Mouse (Mus musculus): ENCODE results near the gene Fam205c.
"Not testable (repeated sequence)": the region's sequence is repeated elsewhere in the genome, so short reads cannot be mapped to it uniquely, and the experiment has no call there.

The Fam205c gene

DNA sequence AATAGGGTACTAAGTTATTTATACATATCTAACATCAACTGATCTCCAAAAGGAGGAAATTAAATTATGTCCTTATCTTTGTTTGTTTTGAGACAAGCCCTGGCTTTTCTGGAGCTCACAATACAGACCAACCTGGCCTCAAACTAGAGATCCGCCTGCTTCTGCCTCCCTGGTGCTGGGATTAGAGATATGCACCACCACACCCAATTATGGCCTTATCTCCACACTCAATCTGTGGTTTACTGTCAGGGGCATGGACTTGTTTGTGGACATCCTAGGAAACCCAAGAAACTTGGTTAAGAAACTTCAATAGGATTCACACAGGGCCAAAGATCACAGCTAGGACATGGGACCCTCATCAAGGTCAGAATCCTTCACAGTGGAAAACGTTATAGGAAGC is 3.6 kb upstream of the Fam205c start:
- no peak for DNase-seq (ENCODE audit: low read depth, low spot score)

DNA sequence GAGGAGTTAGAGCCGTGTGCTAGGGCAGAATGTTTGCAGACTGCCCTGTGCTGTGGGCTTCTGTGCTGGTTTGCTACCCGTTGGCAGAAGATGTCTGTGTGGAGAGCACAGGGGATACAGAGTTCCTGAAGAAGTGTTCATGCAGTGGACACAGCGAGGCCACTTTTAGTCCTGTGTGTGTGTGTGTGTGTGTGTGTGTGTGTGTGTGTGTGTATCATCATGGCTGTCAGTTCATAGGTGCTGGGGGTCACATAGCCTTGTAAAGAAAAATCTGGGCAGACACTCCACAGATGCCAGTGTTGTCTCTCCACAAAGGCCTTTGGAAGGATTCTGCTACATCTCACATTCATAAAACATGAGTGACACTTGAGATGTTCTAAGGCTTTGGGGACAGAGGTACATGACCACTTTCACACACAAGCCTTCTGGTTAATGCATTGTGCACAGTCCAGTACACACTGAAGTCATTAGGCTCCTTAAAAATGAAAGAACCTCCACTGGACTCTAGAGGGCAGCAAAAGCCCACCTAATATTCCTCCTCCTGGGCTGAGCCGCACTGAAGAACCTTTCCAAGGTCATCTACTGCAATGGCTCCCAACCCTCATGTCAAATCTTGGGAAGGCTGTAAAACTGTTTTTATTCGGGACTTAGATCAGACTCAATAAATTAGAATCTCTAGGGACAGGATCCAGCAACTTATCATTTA is 2.7 kb upstream of the Fam205c start:
- peak; percentile 63 for DNase-seq (ENCODE audit: low read depth, low spot score)

DNA sequence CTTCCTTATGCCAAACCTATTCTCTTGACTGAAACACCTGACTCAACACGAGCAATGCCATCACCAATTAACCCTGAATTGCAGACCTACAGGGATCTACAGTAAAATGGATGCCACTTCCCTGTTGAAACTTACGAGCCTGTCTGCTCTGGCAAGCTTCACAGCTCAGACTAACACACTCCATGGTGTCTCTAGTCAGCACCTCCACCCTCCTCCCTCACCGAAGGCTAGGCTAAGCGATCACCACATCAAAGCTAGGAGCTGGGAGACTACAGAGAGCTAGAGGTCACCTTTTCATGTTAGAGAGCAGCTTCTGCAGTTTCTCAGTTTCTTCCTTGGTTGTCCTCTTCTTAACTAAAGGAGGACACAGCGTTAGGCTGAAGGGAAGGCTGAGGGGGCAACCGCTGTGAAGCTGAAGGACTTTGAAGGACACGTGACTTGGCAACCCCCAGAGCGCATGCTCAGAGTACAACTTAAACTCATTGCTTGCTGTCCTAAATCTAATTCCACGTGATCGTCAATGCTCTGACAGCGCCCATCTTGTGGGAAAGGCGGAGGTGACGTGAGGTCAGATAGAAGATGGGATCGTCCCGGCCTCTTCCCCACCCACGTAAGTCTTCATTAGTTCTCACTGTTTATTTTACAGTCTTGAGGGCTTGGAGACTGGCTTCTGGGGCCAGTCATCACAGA is 1.1 kb downstream of the Fam205c start:
- no peak for DNase-seq (ENCODE audit: low read depth, low spot score)

DNA sequence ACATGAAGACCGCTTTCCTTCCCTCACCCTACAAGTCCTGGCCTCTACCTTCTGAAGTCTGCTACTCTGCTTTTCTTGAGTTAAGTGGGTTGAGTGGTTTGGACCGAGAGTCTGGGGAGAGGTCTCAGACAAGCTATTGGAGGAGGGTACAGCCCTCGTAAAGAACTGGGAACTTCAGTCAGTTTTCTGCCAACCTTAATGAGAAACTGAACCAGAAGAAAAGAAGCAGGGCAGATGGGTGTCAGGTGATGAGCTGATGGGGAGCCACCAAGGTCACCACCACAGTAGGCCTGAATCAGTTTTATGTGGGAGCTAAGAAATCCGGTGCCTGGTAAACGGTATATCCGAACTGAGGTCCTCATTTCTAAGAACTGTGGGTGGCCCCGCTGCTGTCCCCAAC is 1.9 kb downstream of the Fam205c start:
- DNase-seq (ENCODE audit: low read depth, low spot score): no peak

GRCm38 (mm10) chr4:42870748-42871147 is 3.3 kb downstream of the Fam205c start:
- DNase-seq (ENCODE audit: low read depth, low spot score): no peak

- no peak for DNase-seq (ENCODE audit: low read depth, low spot score)
These were observed 5.8 kb downstream of the Fam205c start for GRCm38 (mm10) chr4:42868193-42868592.

DNA sequence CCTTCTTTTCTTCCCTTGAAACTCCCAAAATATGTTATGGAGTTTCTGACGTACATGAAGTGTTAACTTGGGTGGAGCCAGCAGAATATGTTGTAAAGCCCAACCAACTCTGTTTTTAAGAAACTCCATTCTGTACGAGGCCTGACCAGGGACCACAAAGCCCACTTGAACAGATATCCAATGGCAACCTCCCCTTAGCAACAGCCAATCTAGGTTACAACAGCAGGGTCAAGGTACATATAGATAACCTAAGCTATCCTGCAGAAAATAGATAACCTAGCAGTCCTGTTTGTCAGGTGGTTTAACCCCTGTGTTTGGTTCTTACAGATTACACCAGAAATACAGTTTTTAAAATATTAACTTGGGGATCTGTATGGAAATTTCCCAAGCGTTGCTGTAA is 6.6 kb downstream of the Fam205c start:
- no peak for DNase-seq (ENCODE audit: low read depth, low spot score)

DNA sequence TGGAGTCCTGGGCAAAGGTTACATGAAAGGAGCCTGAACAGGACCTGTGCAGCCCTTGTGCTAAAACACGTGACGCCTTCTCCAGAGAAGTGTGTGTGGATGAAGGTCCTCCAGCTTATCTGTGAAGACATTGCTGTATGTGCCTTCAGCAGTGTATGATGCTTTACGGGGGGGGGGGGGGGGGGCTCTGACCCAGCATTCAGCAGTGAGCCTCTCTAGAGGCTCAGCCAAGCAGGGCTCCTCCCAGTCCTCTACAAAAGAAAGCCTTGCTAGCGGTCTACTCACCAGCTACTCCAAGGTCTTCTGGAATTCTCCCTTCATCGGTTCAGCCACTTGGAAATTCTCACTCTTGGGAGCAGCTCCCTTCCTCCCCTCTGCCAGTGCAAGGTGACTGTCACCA is 10.5 kb downstream of the Fam205c start:
- not testable (repeated sequence) for DNase-seq (ENCODE audit: low read depth, low spot score)

- not testable (repeated sequence) for DNase-seq (ENCODE audit: low read depth, low spot score)
These were observed 13.6 kb downstream of the Fam205c start for GRCm38 (mm10) chr4:42860483-42860882.

GRCm38 (mm10) chr4:42856671-42857070 is 17.4 kb downstream of the Fam205c start, which contains the start of gene Gm12394:
Gene Gm12394 (minus strand): TSS chr4:42856771.
- DNase-seq (ENCODE audit: low read depth, low spot score): not testable (repeated sequence)

DNA sequence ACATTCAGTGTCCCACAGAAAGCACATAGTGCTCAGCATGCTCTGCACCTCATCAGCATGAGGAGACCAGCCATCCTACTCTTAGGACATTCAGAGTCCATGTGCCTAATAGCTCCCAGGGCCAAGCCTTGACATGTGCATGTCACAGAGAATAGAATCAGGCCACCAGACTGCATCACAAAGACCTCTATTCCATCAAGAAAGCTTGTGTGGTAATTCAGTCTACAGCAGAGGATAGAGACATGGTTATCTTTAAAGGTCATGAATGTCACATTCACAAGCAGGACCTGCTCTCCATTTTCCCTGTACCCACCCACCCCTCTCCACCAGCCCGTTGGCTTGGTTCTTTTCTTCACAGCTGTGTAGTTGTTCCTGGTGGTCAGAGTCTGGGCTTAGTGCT is 20.2 kb downstream of the Fam205c start, which contains the start of gene Fam205a1:
Gene Fam205a1, minus strand, starts transcription at position 101 of the 400 bp plus-strand sequence.
- DNase-seq (ENCODE audit: low read depth, low spot score): not testable (repeated sequence)
